Mouse (Mus musculus): ENCODE results near the gene Duox1.

Duox1 gene

DNA sequence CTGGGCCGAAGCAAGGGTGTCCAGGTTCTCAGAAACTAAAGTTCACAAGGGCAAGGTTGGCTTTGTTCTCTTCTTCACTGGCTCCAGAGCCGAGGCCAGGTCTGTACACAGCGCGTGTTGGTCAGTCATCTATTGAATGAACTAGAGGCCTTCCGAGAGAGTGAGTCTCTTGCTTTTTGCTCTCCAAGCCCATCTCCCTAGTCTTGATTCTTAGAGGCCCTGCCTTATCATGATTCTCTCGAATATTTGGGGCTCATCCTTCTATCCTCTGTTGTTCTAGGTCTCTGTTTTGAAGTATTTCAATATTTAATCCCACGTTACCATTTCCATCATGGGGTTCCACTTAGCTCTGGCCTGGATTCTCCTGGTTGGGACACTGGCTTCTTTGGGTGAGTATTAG lies at the start of gene Duox1:
Gene Duox1, plus strand, starts transcription at position 301 of the 400 bp plus-strand sequence.
- DNase-seq (ENCODE audit: low read depth), result no peak

GRCm38 (mm10) chr2:122266407-122267193 lies 48.9 kb upstream of the Duox1 start:
- no peak for DNase-seq (ENCODE audit: low read depth)

GRCm38 (mm10) chr2:122278769-122279168 lies 36.7 kb upstream of the Duox1 start:
- no peak for DNase-seq (ENCODE audit: low read depth)

- no peak for DNase-seq (ENCODE audit: low read depth)
Observed at GRCm38 (mm10) chr2:122284091-122284490, 31.4 kb upstream of the Duox1 start.

DNA sequence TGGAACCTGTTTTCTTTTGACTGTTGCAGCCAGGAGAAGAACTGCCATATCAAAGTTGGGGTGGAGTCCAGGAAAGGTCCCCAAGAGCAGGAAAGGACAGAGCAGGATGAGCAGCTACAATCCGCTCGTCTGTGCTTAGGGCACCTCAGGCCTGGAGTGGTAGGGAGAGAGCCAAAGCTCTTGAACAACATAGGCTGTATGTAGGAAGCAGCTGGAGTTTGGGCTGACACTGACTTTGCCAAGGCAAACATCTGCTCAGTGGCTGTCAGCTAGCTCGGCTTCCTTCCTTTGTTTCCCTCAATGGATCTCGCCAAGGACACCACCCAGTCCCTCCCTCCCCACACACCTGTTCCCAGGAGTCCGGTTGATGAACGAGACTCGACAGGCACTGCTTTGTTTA lies 29.3 kb upstream of the Duox1 start:
- no peak for DNase-seq (ENCODE audit: low read depth)

DNA sequence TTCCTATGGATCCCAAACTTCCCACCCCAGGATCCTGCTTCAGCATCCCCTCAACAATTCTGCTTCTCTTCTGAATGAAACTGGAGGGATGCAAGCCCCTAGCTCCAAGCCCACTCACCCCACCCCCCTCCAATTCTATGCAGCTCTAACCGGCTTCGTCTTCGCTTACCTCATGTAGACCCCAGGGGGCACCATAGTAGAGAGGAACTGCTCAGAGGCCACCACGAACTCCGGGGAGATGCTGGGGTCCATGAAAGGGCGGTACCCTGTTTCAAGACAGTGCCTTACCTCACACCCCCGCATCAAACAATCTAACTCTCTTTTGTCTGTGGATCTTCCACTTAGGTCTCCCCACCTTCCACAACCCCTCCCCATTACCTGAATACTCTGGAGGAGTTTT lies 20.6 kb upstream of the Duox1 start:
- peak; percentile 15 for DNase-seq (ENCODE audit: low read depth)

GRCm38 (mm10) chr2:122297271-122298095 lies 18.0 kb upstream of the Duox1 start:
- peak; percentile 25 for DNase-seq (ENCODE audit: low read depth)

- no peak for DNase-seq (ENCODE audit: low read depth)
Observed at GRCm38 (mm10) chr2:122298096-122298499, 17.4 kb upstream of the Duox1 start, which contains the start of gene Duox2. Gene Duox2 (minus strand): TSS chr2:122298449.

- peak; percentile 62 for DNase-seq (ENCODE audit: low read depth)
Observed at GRCm38 (mm10) chr2:122298596-122299490, 16.6 kb upstream of the Duox1 start, which contains the start of gene Duoxa2. Gene Duoxa2 (plus strand): TSS chr2:122298900.

DNA sequence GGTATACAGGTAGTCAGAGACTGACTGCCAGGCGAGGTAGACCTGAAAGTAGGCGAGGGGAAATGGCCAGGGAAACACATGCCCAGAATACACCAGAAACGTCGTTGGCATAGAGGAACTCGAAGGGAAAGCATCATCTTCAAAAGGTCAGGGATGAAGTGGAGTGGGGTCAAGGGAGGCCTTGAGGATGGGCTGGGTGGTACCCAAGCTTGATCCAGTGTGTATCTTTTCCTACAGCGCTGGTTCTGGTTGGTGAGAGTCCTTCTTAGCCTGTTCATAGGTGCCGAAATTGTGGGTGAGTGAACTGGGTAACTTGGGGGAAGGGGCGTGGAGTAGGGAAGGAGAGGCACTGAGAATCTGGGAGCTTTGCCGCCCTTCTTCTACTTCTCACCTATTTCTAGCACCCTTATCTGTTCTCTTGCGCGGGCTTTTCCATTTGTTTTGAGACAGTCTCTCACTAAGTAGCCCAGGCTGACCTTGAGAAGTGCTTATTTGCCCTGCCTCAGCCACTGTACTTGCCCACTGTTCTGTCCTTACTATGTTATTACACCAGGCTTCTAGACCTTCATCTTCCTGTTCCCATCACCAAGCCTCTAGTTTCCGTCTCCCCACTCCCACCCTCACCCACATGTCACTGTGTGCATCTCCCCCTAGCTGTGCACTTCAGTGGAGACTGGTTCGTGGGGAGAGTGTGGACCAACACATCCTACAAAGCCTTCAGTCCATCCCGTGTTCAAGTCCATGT lies 15.4 kb upstream of the Duox1 start:
- peak; percentile 37 for DNase-seq (ENCODE audit: low read depth)

GRCm38 (mm10) chr2:122300656-122301020 lies 14.8 kb upstream of the Duox1 start:
- DNase-seq (ENCODE audit: low read depth), result no peak

- DNase-seq (ENCODE audit: low read depth), result peak; percentile 73
Observed at GRCm38 (mm10) chr2:122301081-122301920, 14.2 kb upstream of the Duox1 start.

DNA sequence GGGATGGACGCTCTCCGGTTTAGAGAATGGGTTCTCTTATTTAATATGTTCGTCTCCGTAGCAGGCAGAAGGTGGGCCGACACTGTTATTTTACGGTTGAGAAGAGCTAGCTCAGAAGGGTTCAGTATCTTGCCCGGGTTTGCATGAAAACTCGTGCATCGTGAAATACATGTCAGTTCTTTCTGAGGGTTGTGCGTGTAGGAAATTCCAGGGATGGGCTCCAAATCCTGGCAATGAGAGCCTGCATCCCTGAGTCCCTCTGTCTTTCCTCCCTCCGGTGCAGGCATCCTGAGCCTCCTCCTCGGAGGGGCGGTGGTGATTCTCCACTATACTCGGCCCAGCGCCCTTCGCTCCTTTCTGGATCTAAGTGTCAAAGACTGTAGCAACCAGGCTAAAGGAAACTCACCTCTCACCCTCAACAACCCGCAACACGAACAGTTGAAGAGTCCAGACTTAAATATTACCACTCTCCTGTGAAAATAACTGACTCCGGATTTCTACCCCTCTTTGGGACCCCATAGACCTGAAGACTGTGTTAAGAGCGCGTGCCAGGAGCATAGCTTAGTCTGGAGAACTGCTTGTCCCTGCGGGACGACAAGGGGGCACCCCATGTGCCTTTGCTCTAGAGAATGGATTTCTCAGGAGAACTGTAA lies 13.4 kb upstream of the Duox1 start:
- DNase-seq (ENCODE audit: low read depth), result no peak

DNA sequence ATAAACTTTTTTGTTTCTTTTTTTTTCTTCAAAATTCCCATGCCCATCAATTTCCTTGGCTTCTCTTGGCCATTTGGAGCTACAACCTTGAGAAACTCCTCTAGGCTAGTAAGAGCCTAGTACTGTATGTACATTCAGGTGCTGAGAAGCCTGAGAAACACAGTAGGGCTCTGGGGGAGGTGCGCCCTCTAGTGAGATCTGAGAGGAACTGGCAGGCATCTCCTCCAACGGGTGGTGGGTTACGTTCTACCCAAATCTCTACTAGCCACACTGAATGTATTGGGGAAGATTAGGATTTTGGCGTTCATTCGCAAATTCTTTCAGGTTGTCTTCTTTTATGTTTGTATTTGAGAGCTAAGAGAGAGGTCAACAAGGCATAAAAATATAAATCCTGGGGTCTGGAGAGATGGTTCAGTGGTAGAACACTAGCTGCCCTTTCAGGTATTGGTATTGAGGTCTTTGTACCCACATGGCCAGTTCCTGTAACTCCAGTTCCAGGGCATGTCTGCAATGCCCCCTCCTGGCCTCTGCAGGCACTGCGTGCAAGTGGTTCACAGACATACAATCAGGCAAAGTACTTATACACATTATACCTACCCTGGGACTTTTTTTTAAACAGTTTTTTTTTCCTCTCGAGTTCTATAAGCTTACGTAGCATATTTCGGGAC lies 12.8 kb upstream of the Duox1 start:
- DNase-seq (ENCODE audit: low read depth), result peak; percentile 88

- DNase-seq (ENCODE audit: low read depth), result no peak
Observed at GRCm38 (mm10) chr2:122304544-122304943, 10.9 kb upstream of the Duox1 start.

- DNase-seq (ENCODE audit: low read depth), result no peak
Observed at GRCm38 (mm10) chr2:122305097-122305892, 10.2 kb upstream of the Duox1 start.

DNA sequence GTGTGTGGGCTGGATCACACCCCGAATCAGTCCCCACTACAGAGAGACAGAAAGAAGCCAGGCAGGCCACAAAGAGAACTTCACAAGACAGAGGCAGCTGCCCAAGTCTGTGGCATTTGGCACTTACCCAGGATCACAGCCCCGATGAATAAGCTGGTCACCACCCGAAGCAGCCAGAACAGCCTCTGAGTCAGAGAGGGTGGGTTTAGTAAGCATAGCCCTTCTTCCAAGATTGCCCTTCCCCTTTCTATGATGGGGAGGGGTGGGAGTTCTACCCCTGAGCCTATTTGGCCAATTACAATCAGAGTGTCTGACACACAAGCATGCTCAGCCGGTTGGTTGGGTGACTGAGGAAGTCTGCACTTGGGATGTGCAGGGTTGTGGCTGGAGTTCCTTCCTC lies 9.3 kb upstream of the Duox1 start:
- peak; percentile 14 for DNase-seq (ENCODE audit: low read depth)

GRCm38 (mm10) chr2:122309647-122310046 lies 5.8 kb upstream of the Duox1 start:
- DNase-seq (ENCODE audit: low read depth), result no peak
